Mouse (Mus musculus) midbrain, embryonic 16.5 days (tissue): ENCODE data around the gene Wsb1. TPM values are rescaled to one million over a fixed set of nuclear protein-coding genes. Genes with fewer than 3 reads are reported as not detected.
"Not testable (repeated sequence)": the region's sequence is repeated elsewhere in the genome, so short reads cannot be mapped to it uniquely, and the experiment has no call there.

Experiments used
- ATAC-seq: fragments of 200-750 bp; cut with Nextera tagmentation; 2 replicates; pipeline ENCODE4 v1.8.0; 2017; ENCODE audit warnings: moderate TSS enrichment
- H3K27ac ChIP-seq: fragments of 300-500 bp; sonication (generic); 2 replicates; pipeline ENCODE4 v1.5.1; 2014; ENCODE audit warnings: mild to moderate bottlenecking, low read length, mixed read lengths
- H3K27me3 ChIP-seq: fragments of 300-500 bp; sonication (generic); 2 replicates; pipeline ENCODE4 v1.6.1; 2014; ENCODE audit warnings: low read depth, low read length, mixed read lengths; ENCODE audit not compliant: control insufficient read depth, insufficient read depth
- H3K36me3 ChIP-seq: fragments of 300-500 bp; sonication (generic); 2 replicates; pipeline ENCODE4 v1.6.1; 2014; ENCODE audit warnings: mild to moderate bottlenecking, low read length, moderate library complexity, mixed read lengths; ENCODE audit not compliant: control insufficient read depth, insufficient read depth
- H3K4me1 ChIP-seq: fragments of 300-500 bp; sonication (generic); 2 replicates; pipeline ENCODE4 v1.6.1; 2014; ENCODE audit warnings: mild to moderate bottlenecking, low read length, mixed read lengths; ENCODE audit not compliant: control insufficient read depth, insufficient read depth
- H3K4me2 ChIP-seq: fragments of 300-500 bp; sonication (generic); 2 replicates; pipeline ENCODE4 v1.6.1; 2014; ENCODE audit warnings: mild to moderate bottlenecking, low read length, mixed read lengths
- H3K4me3 ChIP-seq: fragments of 300-500 bp; sonication (generic); 2 replicates; pipeline ENCODE4 v1.5.1; 2014; ENCODE audit warnings: low read depth, mild to moderate bottlenecking, low read length, moderate library complexity, mixed read lengths
- H3K9ac ChIP-seq: fragments of 300-500 bp; sonication (generic); 2 replicates; pipeline ENCODE4 v1.6.1; 2014; ENCODE audit warnings: low read depth, low read length, mixed read lengths
- H3K9me3 ChIP-seq: fragments of 300-500 bp; sonication (generic); replicated peaks from 2 replicates; pipeline ENCODE4 v1.6.1; 2014; ENCODE audit warnings: mild to moderate bottlenecking, low read length, mixed read lengths; ENCODE audit not compliant: control insufficient read depth, poor library complexity, severe bottlenecking
- WGBS: fragments of 180-500 bp; shearing (Covaris S2); extraction: QIAGEN DNeasy Blood & Tissue Kit; methylation state at CpG from one replicate; pipeline ENCODE4 v1.1.7; 2014; 5-methylcytosine and 5-hydroxymethylcytosine counted together
- polyA plus RNA-seq: library from polyadenylated mRNA; unstranded; fragments of >200 nt; fragmentation: Nextera tagmentation; extraction: Ambion mirVana; gene quantifications from 2 replicates; pipeline ENCODE4 v1.2.1, GENCODE M21; 2015

Wsb1 gene
- 499 and 559 TPM in 2 replicates for polyA plus RNA-seq

- Histone ChIP-seq H3K4me3 (peak within 1 kb of the TSS; percentile 55), H3K27ac (peak within 1 kb of the TSS; percentile 90), H3K4me2 (peak within 1 kb of the TSS; percentile 85), H3K27me3 (no peaks in the 10 kb centered on the region), H3K9ac (peak within 1 kb of the TSS; percentile 96), H3K4me1 (peaks cover 25% of the 10 kb centered on the region), H3K9me3 (no peaks in the 10 kb centered on the region), H3K36me3 (0 out of 2 replicates have a peak, but pooled peaks cover 4% of the 10 kb centered on the region)
- 1% methylated on average over 50 of the region's 50 CpGs for WGBS
- ATAC-seq: peak; percentile 93
These were observed at the start of gene Wsb1 for GRCm38 (mm10) chr11:79254391-79255098. TSS of gene Wsb1 (minus strand) at chr11:79254671.

DNA sequence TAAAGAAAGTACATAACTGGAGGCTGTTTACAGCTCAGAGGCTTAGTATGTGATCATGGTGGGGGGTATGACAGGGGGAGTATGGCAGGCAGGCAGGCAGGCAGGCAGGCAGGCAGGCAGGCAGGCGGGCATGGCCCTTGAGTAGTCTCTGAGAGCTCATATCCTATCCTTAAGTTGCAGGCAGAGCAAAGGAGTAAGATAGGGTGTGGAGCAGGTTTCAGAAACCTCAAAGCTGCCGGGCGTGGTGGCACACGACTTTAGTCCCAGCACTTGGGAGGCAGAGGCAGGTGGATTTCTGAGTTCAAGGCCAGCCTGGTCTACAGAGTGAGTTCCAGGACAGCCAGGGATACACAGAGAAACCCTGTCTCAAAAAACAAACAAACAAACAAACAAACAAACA is 49.8 kb upstream of the Wsb1 start:
- 85% methylated on average over 4 of the region's 4 CpGs for WGBS
- not testable (repeated sequence) for H3K36me3 ChIP-seq, ATAC-seq, H3K9ac ChIP-seq, H3K4me1 ChIP-seq, H3K9me3 ChIP-seq, H3K27ac ChIP-seq, H3K27me3 ChIP-seq, H3K4me2 ChIP-seq, H3K4me3 ChIP-seq

- no peak overlapping the region for H3K9ac ChIP-seq
- no peaks in the 10 kb centered on the region for H3K27me3 ChIP-seq
- 70% methylated on average over 6 of the region's 6 CpGs for WGBS
- H3K4me3 ChIP-seq: no peak overlapping the region
- H3K27ac ChIP-seq: no peak overlapping the region
- no peaks in the 10 kb centered on the region for H3K9me3 ChIP-seq
- ATAC-seq: no peak
- no peaks in the 10 kb centered on the region for H3K4me1 ChIP-seq
- H3K4me2 ChIP-seq: no peak overlapping the region
- H3K36me3 ChIP-seq: no peaks in the 10 kb centered on the region
These were observed 48.6 kb upstream of the Wsb1 start for GRCm38 (mm10) chr11:79303109-79303508.

DNA sequence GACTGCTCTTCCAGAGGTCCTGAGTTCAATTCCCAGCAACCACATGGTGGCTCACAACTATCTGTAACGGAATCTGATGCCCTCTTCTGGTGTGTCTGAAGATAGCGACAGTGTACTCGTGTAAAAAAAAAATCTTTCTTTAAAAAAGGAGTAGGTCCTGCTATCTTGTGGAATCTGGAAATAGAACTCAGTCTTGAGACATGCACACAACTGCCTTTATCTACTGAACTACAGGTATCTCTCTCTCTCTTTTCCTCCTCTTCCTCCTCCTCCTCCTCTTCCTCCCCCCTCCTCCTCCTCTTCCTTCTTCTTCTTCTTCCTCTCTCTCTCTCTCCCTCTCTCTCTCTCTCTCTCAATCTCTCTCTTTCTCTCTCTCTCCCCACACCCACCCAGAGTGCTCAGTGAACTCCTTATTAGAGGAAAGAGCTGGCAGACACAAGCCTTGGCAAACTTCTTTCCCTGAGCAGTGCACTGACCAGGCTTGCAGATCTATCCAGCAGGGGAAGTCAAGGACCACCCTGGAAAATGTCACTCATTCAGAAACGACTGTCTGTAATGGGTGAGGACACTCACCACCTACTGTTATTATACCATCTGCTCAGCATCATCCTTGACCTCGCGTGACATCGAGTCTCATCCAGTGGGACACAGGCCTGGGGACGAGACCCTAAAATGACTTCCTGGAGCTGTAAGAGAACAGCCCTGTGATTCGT is 45.4 kb upstream of the Wsb1 start:
- Histone ChIP-seq H3K27me3 (no peaks in the 10 kb centered on the region), H3K4me2 (no peak overlapping the region), H3K4me3 (no peak overlapping the region), H3K36me3 (no peaks in the 10 kb centered on the region), H3K27ac (no peak overlapping the region), H3K9ac (no peak overlapping the region), H3K9me3 (no peaks in the 10 kb centered on the region), H3K4me1 (no peaks in the 10 kb centered on the region)
- 84% methylated on average over 9 of the region's 9 CpGs for WGBS
- ATAC-seq: no peak

GRCm38 (mm10) chr11:79296856-79297491 is 42.5 kb upstream of the Wsb1 start, which contains the start of gene Gm9964:
TSS of gene Gm9964 (minus strand) at chr11:79296906.
- H3K4me3 ChIP-seq: no peak within 1 kb of the TSS
- no peak within 1 kb of the TSS for H3K27ac ChIP-seq
- H3K36me3 ChIP-seq: no peaks in the 10 kb centered on the region
- no peaks in the 10 kb centered on the region for H3K27me3 ChIP-seq
- no peaks in the 10 kb centered on the region for H3K4me1 ChIP-seq
- H3K4me2 ChIP-seq: no peak within 1 kb of the TSS
- H3K9ac ChIP-seq: no peak within 1 kb of the TSS
- WGBS: 94% methylated on average over 5 of the region's 5 CpGs
- H3K9me3 ChIP-seq: no peaks in the 10 kb centered on the region
- ATAC-seq: no peak

DNA sequence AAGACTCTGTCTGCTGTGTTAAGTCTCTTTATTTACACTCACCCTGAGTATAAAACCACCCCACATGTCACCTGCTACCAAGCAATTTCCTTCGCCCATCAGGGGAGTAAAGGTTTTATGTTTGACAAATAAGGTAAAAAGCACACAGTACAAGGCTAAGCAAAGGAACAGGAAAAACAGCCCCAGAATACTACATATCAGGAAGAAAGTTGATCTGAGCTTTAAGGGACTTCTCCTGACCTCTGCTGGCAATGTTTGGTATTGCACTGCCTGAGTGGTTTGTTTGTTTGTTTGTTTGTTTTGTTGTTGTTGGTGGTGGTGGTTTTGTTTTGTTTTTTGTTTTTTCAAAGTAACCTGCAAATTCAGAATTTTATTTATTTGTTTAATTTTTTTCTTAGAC is 41.7 kb upstream of the Wsb1 start:
- WGBS: 54% methylated on average over 1 of the region's 1 CpGs
- no peak for ATAC-seq

DNA sequence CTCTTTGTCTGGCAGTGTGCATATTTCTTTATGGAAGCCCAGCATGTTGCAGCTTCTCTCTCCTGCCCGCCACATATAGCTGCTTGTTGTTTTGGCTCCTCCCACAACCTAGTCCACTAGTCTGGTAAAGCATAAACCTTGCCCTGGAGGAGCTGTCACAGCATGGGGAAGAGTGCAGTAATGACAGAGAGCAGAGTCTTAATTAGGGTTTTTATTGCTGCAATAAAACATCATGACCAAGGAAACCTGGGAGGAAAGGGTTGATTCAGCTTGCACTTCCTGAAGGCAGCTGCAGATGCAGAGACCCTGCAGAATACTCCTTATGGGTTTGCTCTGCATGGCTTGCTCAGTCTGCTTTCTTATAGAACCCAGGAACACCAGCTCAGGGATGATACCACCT is 39.5 kb upstream of the Wsb1 start:
- no peaks in the 10 kb centered on the region for H3K4me1 ChIP-seq
- no peaks in the 10 kb centered on the region for H3K36me3 ChIP-seq
- 26% methylated on average over 1 of the region's 1 CpGs for WGBS
- no peak for ATAC-seq
- no peaks in the 10 kb centered on the region for H3K27me3 ChIP-seq
- H3K4me3 ChIP-seq: no peak overlapping the region
- no peak overlapping the region for H3K27ac ChIP-seq
- no peak overlapping the region for H3K9ac ChIP-seq
- H3K4me2 ChIP-seq: no peak overlapping the region
- H3K9me3 ChIP-seq: no peaks in the 10 kb centered on the region

More for the DNA sequence above, 41.7 kb upstream of the Wsb1 start:
- Histone ChIP-seq H3K9me3 (no peaks in the 10 kb centered on the region), H3K4me2 (no peak overlapping the region), H3K4me1 (no peaks in the 10 kb centered on the region), H3K4me3 (no peak overlapping the region), H3K27me3 (no peaks in the 10 kb centered on the region), H3K27ac (no peak overlapping the region), H3K36me3 (no peaks in the 10 kb centered on the region), H3K9ac (no peak overlapping the region)

DNA sequence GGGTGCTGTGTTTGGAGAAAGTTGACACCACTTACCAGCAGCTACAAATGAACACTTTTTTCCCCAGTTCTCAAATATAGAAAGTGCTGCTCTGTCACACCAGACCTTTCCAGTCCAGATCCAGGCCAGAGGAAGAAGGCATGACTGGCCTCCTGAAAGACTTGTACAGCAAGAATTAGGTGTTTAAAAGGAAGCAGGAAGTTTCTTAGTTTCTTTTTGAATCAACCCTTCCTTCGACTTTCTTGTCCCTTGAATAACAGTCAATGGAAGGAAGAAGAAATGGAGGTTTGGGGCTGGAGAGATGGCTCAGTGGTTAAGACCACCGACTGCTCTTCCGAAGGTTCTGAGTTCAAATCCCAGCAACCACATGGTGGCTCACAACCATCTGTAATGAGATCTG is 38.6 kb upstream of the Wsb1 start:
- Histone ChIP-seq H3K4me1 (no peaks in the 10 kb centered on the region), H3K9me3 (no peaks in the 10 kb centered on the region), H3K9ac (no peak overlapping the region), H3K4me2 (no peak overlapping the region), H3K27me3 (no peaks in the 10 kb centered on the region), H3K4me3 (no peak overlapping the region), H3K36me3 (no peaks in the 10 kb centered on the region), H3K27ac (no peak overlapping the region)
- no peak for ATAC-seq
- WGBS: 92% methylated on average over 3 of the region's 3 CpGs

DNA sequence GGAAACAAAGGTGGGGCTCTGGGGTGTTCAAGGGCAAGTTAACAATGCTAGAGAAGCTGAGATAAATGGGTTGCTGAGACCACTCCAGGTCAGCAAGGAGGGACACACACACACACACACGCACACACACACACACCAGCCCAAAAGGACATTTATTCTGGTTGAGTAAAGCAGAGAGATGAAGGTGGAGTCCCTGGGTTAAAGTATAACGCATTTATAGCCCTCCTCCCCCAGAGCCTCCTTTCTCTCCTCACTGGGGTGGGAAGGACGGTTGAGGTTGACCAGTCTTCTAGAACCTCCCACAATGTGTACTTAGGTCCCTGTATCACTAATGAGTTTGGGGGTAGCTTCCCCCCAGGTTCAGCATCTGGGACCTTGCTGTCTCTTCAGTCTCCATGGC is 37.7 kb upstream of the Wsb1 start:
- no peaks in the 10 kb centered on the region for H3K4me1 ChIP-seq
- H3K9me3 ChIP-seq: no peaks in the 10 kb centered on the region
- H3K4me2 ChIP-seq: no peak overlapping the region
- no peak overlapping the region for H3K4me3 ChIP-seq
- 86% methylated on average over 3 of the region's 3 CpGs for WGBS
- no peaks in the 10 kb centered on the region for H3K36me3 ChIP-seq
- no peak overlapping the region for H3K9ac ChIP-seq
- H3K27me3 ChIP-seq: no peaks in the 10 kb centered on the region
- ATAC-seq: no peak
- H3K27ac ChIP-seq: no peak overlapping the region
